In the genomic region with DNA sequence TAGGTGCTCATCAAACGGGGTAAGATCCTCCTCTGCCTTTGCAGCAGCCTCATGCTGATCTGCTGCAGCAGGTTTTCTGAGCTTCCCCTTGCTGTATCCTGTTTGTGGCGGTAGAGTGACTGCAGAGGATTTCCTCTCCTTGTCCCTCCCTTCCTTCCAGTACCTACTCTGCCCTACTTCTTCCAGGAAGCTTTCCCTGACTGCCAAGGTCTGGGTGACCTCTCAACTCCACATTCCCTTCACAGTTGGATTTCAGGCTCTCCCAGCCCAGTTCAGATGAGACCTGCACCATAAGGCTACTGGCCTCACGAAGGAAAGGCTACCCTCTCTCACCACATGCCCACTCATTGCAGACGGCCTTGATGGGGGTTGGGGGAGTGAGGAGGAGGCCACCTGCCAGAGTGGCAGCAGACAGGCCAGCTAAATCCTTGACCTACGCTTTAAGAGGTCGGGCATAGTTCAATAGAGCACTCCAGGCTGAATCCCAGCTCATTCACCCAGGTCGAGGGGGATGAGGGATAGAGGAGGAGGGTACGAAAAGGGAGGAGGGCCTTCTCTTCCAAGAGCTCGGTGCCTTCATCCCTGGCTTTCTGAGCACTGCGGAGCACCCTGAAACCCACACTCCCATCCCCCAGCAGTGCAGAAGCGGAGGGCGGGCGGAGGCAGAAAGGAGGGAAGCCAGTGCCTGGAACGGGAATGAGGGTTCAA, we compare ENCODE assay signal across 9 mouse cellular contexts. TPM values are rescaled to one million over a fixed set of nuclear protein-coding genes. Genes with fewer than 3 reads are reported as not detected.
DNase-seq lines count a peak whose midpoint lies in the region; ATAC-seq and TF ChIP-seq lines count a peak whose summit lies in the region.
"Had no signal": no experiment of that assay in that cellular context is flagged by ENCODE, and none has a peak within 500 bp of the region (broad histone marks: within the 10 kb centered on the region; RNA-seq: fewer than 3 reads in every experiment).

No protein-coding gene starts in this region.

- 49% methylated on average over 14 of the region's 14 CpGs for WGBS in intestine, embryonic 15.5 days
- WGBS in intestine, postnatal 0 days: 60% methylated on average over 14 of the region's 14 CpGs
- 25% methylated on average over 14 of the region's 14 CpGs for WGBS in forebrain, embryonic 13.5 days

- peaks cover 9% of the 10 kb centered on the region; the same call in 1 of the 2 replicates for H3K4me1 ChIP-seq in intestine, embryonic 15.5 days (replicated peaks)
- no peaks in the 10 kb centered on the region for H3K4me1 ChIP-seq in intestine, postnatal 0 days (replicated peaks; ENCODE audit: control insufficient read depth, insufficient read depth, low read length)
- peaks cover 22% of the 10 kb centered on the region for H3K4me1 ChIP-seq in forebrain, embryonic 13.5 days

- H3K9me3 ChIP-seq in intestine, embryonic 15.5 days: no peaks in the 10 kb centered on the region
- no peaks in the 10 kb centered on the region for H3K9me3 ChIP-seq in intestine, postnatal 0 days (ENCODE audit: control insufficient read depth)
- H3K9me3 ChIP-seq in forebrain, embryonic 13.5 days (replicated peaks): no peaks in the 10 kb centered on the region

- H3K27ac ChIP-seq in intestine, embryonic 15.5 days: no peak overlapping the region
- H3K27ac ChIP-seq in intestine, postnatal 0 days (ENCODE audit: low read depth, low read length): no peak overlapping the region
- peak overlapping the region; percentile 22; the same call in 1 of the 2 replicates for H3K27ac ChIP-seq in forebrain, embryonic 13.5 days

- ATAC-seq in intestine, embryonic 15.5 days: 0 out of 2 replicates have a peak, but pooled peaks have one; percentile 21
- no peak for ATAC-seq in intestine, postnatal 0 days
- ATAC-seq in forebrain, embryonic 13.5 days: peak; percentile 44; the same call in 1 of the 2 replicates

- H3K36me3 ChIP-seq in intestine, embryonic 15.5 days: no peaks in the 10 kb centered on the region
- no peaks in the 10 kb centered on the region for H3K36me3 ChIP-seq in intestine, postnatal 0 days (ENCODE audit: control insufficient read depth, insufficient read depth)
- no peaks in the 10 kb centered on the region for H3K36me3 ChIP-seq in forebrain, embryonic 13.5 days (ENCODE audit: poor library complexity, severe bottlenecking)

- TF ChIP-seq CTCF in intestine, postnatal 0 days (IDR thresholded peaks at IDR 0.05; ENCODE audit: low read depth): no peak

- H3K27me3 ChIP-seq in intestine, embryonic 15.5 days (replicated peaks): no peaks in the 10 kb centered on the region
- H3K27me3 ChIP-seq in intestine, postnatal 0 days (replicated peaks; ENCODE audit: control insufficient read depth, insufficient read depth, low read length): no peaks in the 10 kb centered on the region
- H3K27me3 ChIP-seq in forebrain, embryonic 13.5 days: peaks cover 3% of the 10 kb centered on the region; the same call in 1 of the 2 replicates

- no peak overlapping the region for H3K4me3 ChIP-seq in intestine, embryonic 15.5 days (replicated peaks)
- H3K4me3 ChIP-seq in intestine, postnatal 0 days (ENCODE audit: low read depth, low read length): no peak overlapping the region
- no peak overlapping the region for H3K4me3 ChIP-seq in forebrain, embryonic 13.5 days

- no peak overlapping the region for H3K9ac ChIP-seq in intestine, embryonic 15.5 days
- no peak overlapping the region for H3K9ac ChIP-seq in intestine, postnatal 0 days (ENCODE audit: low read depth, low read length)
- 0 out of 2 replicates have a peak overlapping the region, but pooled peaks have one; percentile 28 for H3K9ac ChIP-seq in forebrain, embryonic 13.5 days

- peak; percentile 45 to 65 for DNase-seq in kidney, postnatal 4 days
- DNase-seq in retina, embryonic 14.5 days (ENCODE audit: low spot score): peak; percentile 66
- DNase-seq in cerebellum, adult 11 months: no peak
- no peak for DNase-seq in right cerebral cortex, postnatal 36 days (ENCODE audit: low spot score in 2 of 2)
- no peak for DNase-seq in heart, adult 9 months (ENCODE audit: low spot score in 2 of 2)
- DNase-seq: heart, postnatal 14 days had no signal

- H3K4me2 ChIP-seq in intestine, embryonic 15.5 days (replicated peaks): no peak overlapping the region
- H3K4me2 ChIP-seq in intestine, postnatal 0 days (replicated peaks; ENCODE audit: low read depth): no peak overlapping the region
- H3K4me2 ChIP-seq in forebrain, embryonic 13.5 days: peak overlapping the region; percentile 43

RNA-seq across cellular contexts. Expression of gene Fignl2, which starts 13.9 kb away (rescaled TPM):
- 0.18 and 0.19 TPM in 2 replicates for polyA plus RNA-seq in intestine, embryonic 15.5 days (2015; fragmentation: Nextera tagmentation; extraction: Ambion mirVana)
- polyA plus RNA-seq in intestine, postnatal 0 days (2015; fragmentation: Nextera tagmentation; extraction: Ambion mirVana): 0.16 and 0.33 TPM in 2 replicates
- polyA plus RNA-seq in forebrain, embryonic 13.5 days (2015; fragmentation: Nextera tagmentation; extraction: Ambion mirVana): 0.20 TPM in 1 of 2 replicates, not detected in the other

RNA-seq across cellular contexts. Expression of gene Ankrd33, which starts 23.3 kb away (rescaled TPM):
- polyA plus RNA-seq in intestine, embryonic 15.5 days (2015; fragmentation: Nextera tagmentation; extraction: Ambion mirVana): not detected in 2 replicates
- polyA plus RNA-seq in intestine, postnatal 0 days (2015; fragmentation: Nextera tagmentation; extraction: Ambion mirVana): not detected in 2 replicates
- not detected in 2 replicates for polyA plus RNA-seq in forebrain, embryonic 13.5 days (2015; fragmentation: Nextera tagmentation; extraction: Ambion mirVana)

RNA-seq across cellular contexts. Expression of gene Acvrl1, which starts 36.0 kb away (rescaled TPM):
- polyA plus RNA-seq in intestine, embryonic 15.5 days (2015; fragmentation: Nextera tagmentation; extraction: Ambion mirVana): 27.3 and 27.6 TPM in 2 replicates
- 13.8 and 14.6 TPM in 2 replicates for polyA plus RNA-seq in intestine, postnatal 0 days (2015; fragmentation: Nextera tagmentation; extraction: Ambion mirVana)
- polyA plus RNA-seq in forebrain, embryonic 13.5 days (2015; fragmentation: Nextera tagmentation; extraction: Ambion mirVana): 5.0 and 5.3 TPM in 2 replicates

RNA-seq across cellular contexts. Expression of gene Gm47841, which starts 45.1 kb away (rescaled TPM):
- polyA plus RNA-seq in intestine, embryonic 15.5 days (2015; fragmentation: Nextera tagmentation; extraction: Ambion mirVana): not detected in 2 replicates
- not detected in 2 replicates for polyA plus RNA-seq in intestine, postnatal 0 days (2015; fragmentation: Nextera tagmentation; extraction: Ambion mirVana)
- polyA plus RNA-seq in forebrain, embryonic 13.5 days (2015; fragmentation: Nextera tagmentation; extraction: Ambion mirVana): not detected in 2 replicates

Comparison
In these comparisons a context has a peak if more than half of its experiments do, and no peak if none do; other contexts are left out.
1. DNase-seq: peak in kidney, postnatal 4 days (2 of 2) and retina, embryonic 14.5 days (single experiment); none in cerebellum, adult 11 months (single experiment), right cerebral cortex, postnatal 36 days (0 of 2) and heart, adult 9 months (0 of 2).